8 mouse cellular contexts compared by ENCODE assay signal in genomic region chr1:133328896-133329637, GRCm38 (mm10). TPM values are rescaled to one million over a fixed set of nuclear protein-coding genes. Genes with fewer than 3 reads are reported as not detected.
DNase-seq lines count a peak whose midpoint lies in the region; ATAC-seq and TF ChIP-seq lines count a peak whose summit lies in the region.
"Had no signal": no experiment of that assay in that cellular context is flagged by ENCODE, and none has a peak within 500 bp of the region (broad histone marks: within the 10 kb centered on the region; RNA-seq: fewer than 3 reads in every experiment).

No protein-coding gene starts in this region.

- H3K27me3 ChIP-seq in hindbrain, embryonic 15.5 days: peaks cover 2% of the 10 kb centered on the region; the same call in 1 of the 2 replicates
- H3K27me3 ChIP-seq in lung, postnatal 0 days (replicated peaks; ENCODE audit: insufficient read depth, low read length): no peaks in the 10 kb centered on the region

- H3K36me3 ChIP-seq in hindbrain, embryonic 15.5 days: no peaks in the 10 kb centered on the region
- H3K36me3 ChIP-seq in lung, postnatal 0 days (ENCODE audit: insufficient read depth, low read length): no peaks in the 10 kb centered on the region

- peaks cover 28% of the 10 kb centered on the region for H3K4me1 ChIP-seq in hindbrain, embryonic 15.5 days (replicated peaks)
- peaks cover 17% of the 10 kb centered on the region; the same call in 1 of the 2 replicates for H3K4me1 ChIP-seq in lung, postnatal 0 days (ENCODE audit: insufficient read depth, low read depth, low read length)

- H3K9me3 ChIP-seq in hindbrain, embryonic 15.5 days: no peaks in the 10 kb centered on the region
- no peaks in the 10 kb centered on the region for H3K9me3 ChIP-seq in lung, postnatal 0 days (ENCODE audit: low read length)

- peak; percentile 45 for DNase-seq in thymus, postnatal 4 days
- DNase-seq in thymus, postnatal 36 days: no peak
- DNase-seq in lung, postnatal 0 days (ENCODE audit: low spot score): peak; percentile 52
- peak; percentile 26 for DNase-seq in testis, postnatal 14 days (ENCODE audit: low spot score)
- no peak for DNase-seq in frontal cortex, adult 2 months (ENCODE audit: extremely low spot score in 1 of 2, low spot score in 1 of 2)
- DNase-seq in left cerebral cortex, adult 8-10 months (ENCODE audit: low spot score in 2 of 2): no peak

- no peak for ATAC-seq in hindbrain, embryonic 15.5 days (ENCODE audit: low FRiP score, low read depth)
- ATAC-seq in lung, postnatal 0 days: peak; percentile 72

- TF ChIP-seq EP300 in lung, postnatal 0 days (IDR thresholded peaks at IDR 0.05): no peak

- H3K4me2 ChIP-seq in hindbrain, embryonic 15.5 days: peak overlapping the region; percentile 62
- H3K4me2 ChIP-seq in lung, postnatal 0 days (replicated peaks; ENCODE audit: low read depth, low read length): peak overlapping the region; percentile 52

- TF ChIP-seq CTCF in lung, postnatal 0 days (IDR thresholded peaks at IDR 0.05): no peak

- peak overlapping the region; percentile 32 for H3K9ac ChIP-seq in hindbrain, embryonic 15.5 days
- no peak overlapping the region for H3K9ac ChIP-seq in lung, postnatal 0 days (replicated peaks; ENCODE audit: low read depth)

- no peak overlapping the region for H3K27ac ChIP-seq in hindbrain, embryonic 15.5 days (replicated peaks)
- peak overlapping the region; percentile 26; the same call in 1 of the 2 replicates for H3K27ac ChIP-seq in lung, postnatal 0 days (ENCODE audit: low read length)

- peak overlapping the region; percentile 22 for H3K4me3 ChIP-seq in hindbrain, embryonic 15.5 days
- peak overlapping the region; percentile 21; the same call in 1 of the 2 replicates for H3K4me3 ChIP-seq in lung, postnatal 0 days (ENCODE audit: low read depth, low read length)

- WGBS in hindbrain, embryonic 15.5 days: 11% methylated on average over 34 of the region's 34 CpGs
- 5% methylated on average over 31 of the region's 34 CpGs for WGBS in lung, postnatal 0 days

RNA-seq across cellular contexts. Expression of gene Kiss1, which starts 7.4 kb away (rescaled TPM):
- polyA plus RNA-seq in hindbrain, embryonic 15.5 days (2015; fragmentation: Nextera tagmentation; extraction: Ambion mirVana): 0.34 TPM in 1 of 2 replicates, not detected in the other
- 15.2 and 19.2 TPM in 2 replicates for polyA plus RNA-seq in lung, postnatal 0 days (2015; fragmentation: Nextera tagmentation; extraction: Ambion mirVana)
- 0.36 and 1.7 TPM in 2 replicates for polyA plus RNA-seq in frontal cortex, adult 2 months (2012; rRNA removed)
- total RNA-seq in left cerebral cortex, adult 8-10 months (2022): not detected
- total RNA-seq: left cerebral cortex, postnatal 10 days had no signal

RNA-seq across cellular contexts. Expression of gene Golt1a, which starts 19.5 kb away (rescaled TPM):
- polyA plus RNA-seq in hindbrain, embryonic 15.5 days (2015; fragmentation: Nextera tagmentation; extraction: Ambion mirVana): 0.13 TPM in 1 of 2 replicates, not detected in the other
- 0.26 and 1.2 TPM in 2 replicates for polyA plus RNA-seq in lung, postnatal 0 days (2015; fragmentation: Nextera tagmentation; extraction: Ambion mirVana)
- polyA plus RNA-seq in frontal cortex, adult 2 months (2012; rRNA removed): 0.50 and 0.55 TPM in 2 replicates
- 1 to 10 TPM in 3 of 4 experiments, under 1 TPM in 1; 0.28 to 4.8 (median 2.4) TPM for total RNA-seq in left cerebral cortex, adult 8-10 months (2022)

RNA-seq across cellular contexts. Expression of gene Ren1, which starts 21.2 kb away (rescaled TPM):
- 7.9 and 11.1 TPM in 2 replicates for polyA plus RNA-seq in hindbrain, embryonic 15.5 days (2015; fragmentation: Nextera tagmentation; extraction: Ambion mirVana)
- polyA plus RNA-seq in lung, postnatal 0 days (2015; fragmentation: Nextera tagmentation; extraction: Ambion mirVana): 0.61 and 1.3 TPM in 2 replicates
- 0.06 TPM in 1 of 2 replicates, not detected in the other for polyA plus RNA-seq in frontal cortex, adult 2 months (2012; rRNA removed)
- not detected for total RNA-seq in left cerebral cortex, adult 8-10 months (2022)
- total RNA-seq: left cerebral cortex, postnatal 10 days had no signal

RNA-seq across cellular contexts. Expression of gene Etnk2, which starts 34.3 kb away (rescaled TPM):
- polyA plus RNA-seq in hindbrain, embryonic 15.5 days (2015; fragmentation: Nextera tagmentation; extraction: Ambion mirVana): 21.1 and 22.4 TPM in 2 replicates
- polyA plus RNA-seq in lung, postnatal 0 days (2015; fragmentation: Nextera tagmentation; extraction: Ambion mirVana): 0.77 and 0.81 TPM in 2 replicates
- polyA plus RNA-seq in frontal cortex, adult 2 months (2012; rRNA removed): 7.8 and 8.6 TPM in 2 replicates
- total RNA-seq in left cerebral cortex, adult 8-10 months (2022): 1 to 10 TPM; 7.1 to 9.9 (median 7.9) TPM

Comparison
In these comparisons a context has a peak if more than half of its experiments do, and no peak if none do; other contexts are left out.
1. DNase-seq: peak in thymus, postnatal 4 days (single experiment), lung, postnatal 0 days (single experiment) and testis, postnatal 14 days (single experiment); none in thymus, postnatal 36 days (0 of 2), frontal cortex, adult 2 months (0 of 2) and left cerebral cortex, adult 8-10 months (0 of 2).